Mouse (Mus musculus) induced T-regulatory cell, adult 2 months (primary cell): ENCODE data around the gene Itpkc.
A peak's percentile ranks its signal among the peaks of the same experiment; 100 is the strongest.

Source experiments
- DNase-seq: peaks from one replicate; pipeline ENCODE4 v3.0.0-alpha.2; 2012; ENCODE audit warnings: low read depth

The Itpkc gene

GRCm38 (mm10) chr7:27164112-27164947 is 64.1 kb downstream of the Itpkc start:
- no peak for DNase-seq

- DNase-seq: no peak
These were observed 65.0 kb downstream of the Itpkc start for GRCm38 (mm10) chr7:27163450-27163805.

DNA sequence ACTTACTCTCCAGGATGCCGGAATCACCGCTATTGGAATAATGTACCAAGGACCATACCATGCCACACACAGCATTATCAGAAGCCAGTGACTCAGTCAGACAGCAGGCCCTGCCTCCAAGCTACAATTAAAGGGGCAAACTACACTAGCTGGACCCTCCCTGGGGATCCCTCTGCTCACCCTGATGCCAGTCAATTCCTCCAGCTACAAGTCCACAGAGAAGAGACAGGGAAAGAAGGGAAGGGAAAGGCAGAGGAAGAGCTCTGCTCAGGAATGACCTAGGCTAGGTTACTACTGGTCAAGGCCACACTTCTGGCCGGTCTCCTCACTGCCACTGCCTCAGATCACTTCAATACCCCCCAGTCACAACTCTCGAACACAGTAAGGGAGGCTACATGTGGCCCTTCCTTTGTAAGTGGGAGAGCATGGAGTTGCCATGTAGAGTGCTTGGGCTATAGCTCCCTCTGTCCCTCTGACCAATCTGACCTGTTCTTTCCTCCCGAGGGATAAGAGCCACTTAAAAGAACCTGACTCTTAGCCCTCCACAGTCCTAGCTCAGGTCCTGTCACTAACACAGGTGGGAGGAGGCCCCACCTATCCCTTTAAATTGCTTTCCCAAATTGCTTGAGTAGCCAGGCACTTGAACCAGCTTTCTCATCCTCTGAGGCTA is 65.5 kb downstream of the Itpkc start:
- DNase-seq: no peak

DNA sequence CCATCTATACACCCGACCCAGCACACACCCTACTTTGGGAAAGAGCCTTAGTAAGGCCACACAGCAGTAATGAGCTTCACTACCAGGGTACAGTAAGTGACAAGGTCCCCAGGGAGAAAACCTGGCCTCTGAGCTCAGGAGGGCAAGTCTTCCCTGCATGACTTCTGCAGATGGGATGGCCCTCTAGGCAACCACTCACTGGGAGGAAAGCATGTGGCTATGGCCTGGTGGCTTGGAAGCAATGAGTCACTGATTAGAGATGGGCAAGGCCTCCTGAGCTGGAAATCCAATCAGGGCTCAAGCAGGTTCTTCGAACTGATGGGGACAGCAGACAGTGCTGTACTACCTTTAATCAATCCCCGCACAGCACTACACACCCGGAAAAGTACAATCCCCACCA is 66.7 kb downstream of the Itpkc start:
- no peak for DNase-seq

GRCm38 (mm10) chr7:27160921-27161320 is 67.5 kb downstream of the Itpkc start:
- DNase-seq: no peak

- DNase-seq: peak; percentile 91
These were observed 68.6 kb downstream of the Itpkc start for GRCm38 (mm10) chr7:27159882-27160281.

GRCm38 (mm10) chr7:27159256-27159655 is 69.2 kb downstream of the Itpkc start:
- no peak for DNase-seq

- no peak for DNase-seq
These were observed 70.3 kb downstream of the Itpkc start for GRCm38 (mm10) chr7:27158171-27158570.
